Mouse (Mus musculus): ENCODE data around the gene Smo. TPM values are rescaled to one million over a fixed set of nuclear protein-coding genes. Genes with fewer than 3 reads are reported as not detected.

Smo gene
- polyA plus RNA-seq (2014; fragmentation: Illumina TruSeq; extraction: RNeasy Lipid Tissue Mini Kit (QIAGEN cat#74804)) = 30.5 TPM

GRCm38 (mm10) chr6:29735336-29735688 is at the start of gene Smo:
Smo (plus strand) TSS chr6:29735503.

DNA sequence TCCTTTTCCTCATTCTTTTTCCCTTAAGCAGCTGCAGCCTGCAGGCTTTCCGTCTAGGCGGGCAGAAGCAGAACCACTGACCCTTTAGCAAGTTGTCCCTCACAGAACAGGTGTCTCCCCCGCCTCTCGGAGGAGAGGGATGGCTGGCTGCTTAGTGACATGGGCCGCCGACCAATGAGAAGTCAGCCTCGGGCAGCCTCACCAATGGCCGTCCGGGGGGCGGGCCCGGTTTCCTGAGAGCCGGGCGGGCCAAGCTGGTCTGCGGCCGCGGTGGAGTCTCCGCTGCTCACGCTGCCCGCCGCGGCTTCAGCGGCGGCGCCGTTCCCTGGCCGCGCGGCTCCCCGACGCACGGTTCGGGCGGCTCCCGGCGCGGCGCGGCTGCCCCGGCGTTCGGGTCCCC is 41.4 kb upstream of the Smo start, which contains the start of gene Tspan33:
Gene Tspan33 (plus strand): TSS at position 270 of the 400 bp plus-strand sequence.

DNA sequence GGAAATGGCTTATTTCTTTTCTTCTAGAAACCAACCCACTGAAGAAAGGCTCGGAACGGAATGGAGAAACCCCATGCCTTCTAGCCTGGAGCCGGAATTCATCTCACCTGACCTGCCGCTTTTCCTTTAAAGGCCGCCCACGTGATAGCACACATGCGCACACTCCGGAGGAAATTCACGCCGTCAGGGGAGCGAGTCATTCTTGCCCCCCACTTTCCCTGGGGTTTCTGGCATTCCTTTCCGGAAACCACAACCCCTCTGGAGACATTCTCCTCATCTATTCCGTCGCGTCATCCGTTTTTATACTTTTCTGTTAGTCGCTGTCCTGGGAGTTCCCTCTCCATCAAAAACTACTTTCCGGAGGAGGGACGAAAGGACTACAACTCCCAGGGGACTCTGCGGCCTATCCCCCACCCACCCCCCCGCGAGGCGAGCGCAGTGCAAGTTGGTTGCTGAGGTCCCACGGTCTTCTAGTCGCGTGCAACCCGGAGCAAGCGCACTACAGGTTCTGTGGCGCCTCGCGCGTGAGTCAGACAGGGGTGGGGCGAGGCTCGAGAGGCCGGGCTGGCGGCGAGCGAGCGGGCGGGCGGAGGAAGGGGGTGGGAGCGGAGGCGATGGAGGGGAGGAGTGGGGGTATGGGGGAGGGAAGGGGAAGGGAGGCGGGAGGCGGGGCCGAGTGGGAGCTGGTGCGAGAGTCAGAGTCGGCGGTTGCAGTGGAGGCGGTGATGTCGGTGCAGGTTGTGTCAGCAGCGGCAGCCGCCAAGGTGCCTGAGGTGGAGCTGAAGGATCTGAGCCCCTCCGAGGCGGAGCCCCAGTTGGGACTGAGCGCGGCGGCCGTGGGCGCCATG is 32.7 kb downstream of the Smo start, which contains the start of gene Ahcyl2:
Gene Ahcyl2 (plus strand): TSS at position 199 of the 848 bp plus-strand sequence.

Other genes with a start within 250 kb of the Smo start
- gene Kcp, start 227.6 kb upstream of the Smo start, polyA plus RNA-seq (2014; fragmentation: Illumina TruSeq; extraction: RNeasy Lipid Tissue Mini Kit (QIAGEN cat#74804)) = not detected
- 1.6 TPM for gene Irf5, start 208.9 kb upstream of the Smo start, polyA plus RNA-seq (2014; fragmentation: Illumina TruSeq; extraction: RNeasy Lipid Tissue Mini Kit (QIAGEN cat#74804))
- gene Tnpo3, start 125.6 kb upstream of the Smo start, polyA plus RNA-seq (2014; fragmentation: Illumina TruSeq; extraction: RNeasy Lipid Tissue Mini Kit (QIAGEN cat#74804)) = 79.3 TPM
- 0.31 TPM for gene Tspan33, start 41.3 kb upstream of the Smo start, polyA plus RNA-seq (2014; fragmentation: Illumina TruSeq; extraction: RNeasy Lipid Tissue Mini Kit (QIAGEN cat#74804))
- gene Ahcyl2, start 32.5 kb downstream of the Smo start, polyA plus RNA-seq (2014; fragmentation: Illumina TruSeq; extraction: RNeasy Lipid Tissue Mini Kit (QIAGEN cat#74804)) = 58.6 TPM
- 7.2 TPM for gene Strip2, start 181.5 kb downstream of the Smo start, polyA plus RNA-seq (2014; fragmentation: Illumina TruSeq; extraction: RNeasy Lipid Tissue Mini Kit (QIAGEN cat#74804))

All from ovary, adult 10 weeks (tissue).